Mouse (Mus musculus) liver, embryonic 14.5 days (tissue): ENCODE measurements around the gene Paox. TPM values are rescaled to one million over a fixed set of nuclear protein-coding genes. Genes with fewer than 3 reads are reported as not detected.
A peak's percentile ranks its signal among the peaks of the same experiment; 100 is the strongest.

Experiments
- ATAC-seq: fragments of 200-750 bp; cut with Nextera tagmentation; 2 replicates; pipeline ENCODE4 v1.8.0; 2017; ENCODE audit warnings: moderate number of reproducible peaks, mild to moderate bottlenecking, moderate library complexity; ENCODE audit not compliant: insufficient read depth
- DNase-seq, 3 experiments: peaks; one replicate each; pipeline ENCODE4 v3.0.0-alpha.2; 2012 to 2013; ENCODE audit warnings: low read depth in 3 of 3, low spot score in 3 of 3
- H3K27ac ChIP-seq: fragments of 300-500 bp; sonication (generic); 2 replicates; pipeline ENCODE4 v1.5.1; 2014; ENCODE audit warnings: moderate library complexity, mild to moderate bottlenecking, control low read depth, inconsistent platforms
- H3K27me3 ChIP-seq: fragments of 300-500 bp; sonication (generic); 2 replicates; pipeline ENCODE4 v1.6.1; 2014; ENCODE audit warnings: mild to moderate bottlenecking, low read length, moderate library complexity; ENCODE audit not compliant: control insufficient read depth, insufficient read depth
- H3K36me3 ChIP-seq: fragments of 300-500 bp; sonication (generic); replicated peaks from 2 replicates; pipeline ENCODE4 v1.6.1; 2014; ENCODE audit warnings: low read depth; ENCODE audit not compliant: control insufficient read depth, insufficient read depth
- H3K4me1 ChIP-seq, 2 experiments: fragments of 200-500 bp in 1 of 2; fragments of 300-500 bp in 1 of 2; sonication (generic) in 1 of 2; replicated peaks; 2 replicates each; pipeline ENCODE4 v1.6.1; 2012 to 2014; ENCODE audit warnings: antibody characterized with exemption in 1 of 2, inconsistent platforms in 1 of 2, low read length in 1 of 2; ENCODE audit not compliant: control insufficient read depth in 2 of 2, insufficient read depth in 2 of 2
- H3K4me2 ChIP-seq: fragments of 300-500 bp; sonication (generic); 2 replicates; pipeline ENCODE4 v1.6.1; 2014; ENCODE audit warnings: low read depth, mild to moderate bottlenecking, control low read depth, moderate library complexity
- H3K4me3 ChIP-seq, 2 experiments: fragments of 200-500 bp in 1 of 2; fragments of 300-500 bp in 1 of 2; sonication (generic) in 1 of 2; 2 replicates each; pipeline ENCODE4 v1.5.1; 2012 to 2014; ENCODE audit warnings: low read depth in 2 of 2, low read length in 2 of 2, mild to moderate bottlenecking in 2 of 2, control low read depth in 1 of 2, inconsistent platforms in 1 of 2, moderate library complexity in 1 of 2; ENCODE audit not compliant: insufficient read depth in 1 of 2
- H3K9ac ChIP-seq: fragments of 300-500 bp; sonication (generic); replicated peaks from 2 replicates; pipeline ENCODE4 v1.6.1; 2014; ENCODE audit warnings: mild to moderate bottlenecking, control low read depth, moderate library complexity
- H3K9me3 ChIP-seq: fragments of 300-500 bp; sonication (generic); 2 replicates; pipeline ENCODE4 v1.6.1; 2016; ENCODE audit warnings: low read length, mixed read lengths; ENCODE audit not compliant: control insufficient read depth
- CTCF ChIP-seq: IDR thresholded peaks from 2 replicates; pipeline ENCODE4 v1.5.1; 2016; ENCODE audit warnings: antibody characterized with exemption, low read depth, control low read depth
- EP300 ChIP-seq: IDR thresholded peaks from 2 replicates; pipeline ENCODE4 v1.6.1; 2016; ENCODE audit warnings: antibody characterized with exemption, low read depth
- WGBS: fragments of 180-500 bp; shearing (Covaris S2); extraction: QIAGEN DNeasy Blood & Tissue Kit; methylation state at CpG from one replicate; pipeline ENCODE4 v1.1.7; 2014; ENCODE audit not compliant: insufficient replicate concordance; 5-methylcytosine and 5-hydroxymethylcytosine counted together
- polyA plus RNA-seq, 2 experiments: library from polyadenylated mRNA; depleted of rRNA in 1 of 2; stranded (reverse) in 1 of 2; unstranded in 1 of 2; fragments of >200 nt; fragmentation: Nextera tagmentation in 1 of 2; extraction: Ambion mirVana in 1 of 2; gene quantifications; 2 replicates each; pipeline versions ENCODE4 v1.2.1 to v1.2.3; 2012 to 2014

The Paox gene
- polyA plus RNA-seq, 2 experiments = 4.2 to 10.4 TPM

DNA sequence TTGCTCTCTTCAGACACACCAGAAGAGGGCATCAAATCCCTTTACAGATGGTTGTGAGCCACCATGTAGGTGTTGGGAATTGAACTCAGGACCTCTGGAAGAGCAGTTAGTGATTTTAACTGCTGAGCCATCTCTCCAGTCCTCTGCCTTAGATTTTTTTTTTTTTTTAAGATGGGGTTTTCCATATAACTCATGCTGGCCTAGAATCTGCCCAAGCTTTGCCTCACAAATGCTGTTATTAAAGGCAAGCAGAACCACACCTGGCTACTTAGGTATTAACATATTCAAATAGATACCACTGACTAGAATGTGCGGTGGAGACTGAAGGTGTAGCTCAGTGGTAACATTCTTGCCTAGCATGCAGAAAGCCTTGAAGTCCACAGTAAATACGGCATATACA, 4.9 kb downstream of the Paox start:
- no peak for DNase-seq
- ATAC-seq = no peak
- no peak overlapping the region for H3K4me2 ChIP-seq
- H3K27ac ChIP-seq = no peak overlapping the region
- H3K4me3 ChIP-seq = no peak overlapping the region
- no peaks in the 10 kb centered on the region for H3K36me3 ChIP-seq
- peaks cover 12 to 27% of the 10 kb centered on the region in 2 experiments for H3K4me1 ChIP-seq
- no peak overlapping the region for H3K9ac ChIP-seq
- H3K9me3 ChIP-seq = no peaks in the 10 kb centered on the region
- no peak for TF ChIP-seq EP300
- TF ChIP-seq CTCF = no peak
- 78% methylated on average over 2 of the region's 2 CpGs for WGBS
- H3K27me3 ChIP-seq = no peaks in the 10 kb centered on the region

DNA sequence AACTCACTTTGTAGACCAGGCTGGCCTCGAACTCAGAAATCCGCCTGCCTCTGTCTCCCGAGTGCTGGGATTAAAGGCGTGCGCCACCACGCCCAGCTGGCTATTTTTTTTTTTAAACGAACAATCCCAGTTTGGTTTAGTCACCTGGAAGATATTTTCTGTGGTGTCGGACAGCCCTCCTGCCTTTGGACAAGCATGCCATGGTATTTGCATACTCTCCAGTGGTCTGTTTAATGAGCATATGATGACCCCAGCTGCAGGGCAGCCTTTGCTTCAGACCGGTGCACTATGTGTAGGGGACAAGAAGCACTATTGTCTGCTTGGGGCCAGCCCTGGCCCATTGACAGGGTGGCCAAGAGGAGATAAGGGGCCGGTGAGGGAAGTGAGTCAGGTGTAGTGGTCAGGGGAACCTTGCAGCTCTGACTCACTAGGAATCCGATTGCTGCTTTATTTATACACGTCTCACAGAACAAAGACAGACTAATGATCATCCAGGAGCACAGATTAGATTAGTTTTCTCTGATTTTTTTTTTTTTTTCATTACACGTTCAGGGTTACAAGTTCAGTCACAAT, 5.8 kb downstream of the Paox start:
- no peak for DNase-seq
- no peaks in the 10 kb centered on the region for H3K27me3 ChIP-seq
- no peak for ATAC-seq
- TF ChIP-seq CTCF (no peak), EP300 (no peak)
- WGBS = 50% methylated on average over 13 of the region's 13 CpGs
- no peak overlapping the region for H3K4me2 ChIP-seq
- H3K36me3 ChIP-seq = no peaks in the 10 kb centered on the region
- peaks cover 12 to 25% of the 10 kb centered on the region in 2 experiments for H3K4me1 ChIP-seq
- H3K4me3 ChIP-seq = no peak overlapping the region
- no peak overlapping the region for H3K27ac ChIP-seq
- no peak overlapping the region for H3K9ac ChIP-seq
- no peaks in the 10 kb centered on the region for H3K9me3 ChIP-seq

DNA sequence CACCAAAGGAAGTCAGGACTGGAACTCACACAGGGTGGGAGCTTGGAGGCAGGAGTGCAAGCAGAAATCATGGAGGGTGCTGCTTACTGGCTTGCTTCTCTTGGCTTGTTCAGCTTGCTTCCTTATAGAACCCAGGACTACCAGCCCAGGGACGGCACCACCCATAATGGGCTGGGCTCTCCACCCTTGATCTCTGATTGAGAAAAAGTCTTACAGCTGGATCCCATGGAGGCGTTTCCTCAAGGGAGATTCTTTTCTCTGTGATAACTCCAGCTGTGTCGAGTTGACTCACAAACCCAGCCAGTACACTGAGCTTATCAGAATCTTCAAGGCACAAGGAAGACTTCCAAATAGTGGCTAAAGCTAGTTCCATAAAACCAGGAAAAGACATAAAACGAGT, 7.2 kb downstream of the Paox start:
- H3K9me3 ChIP-seq = no peaks in the 10 kb centered on the region
- H3K4me1 ChIP-seq = peaks cover 5 to 21% of the 10 kb centered on the region in 2 experiments; a peak in 3 of 4 replicates
- DNase-seq (no peak), ATAC-seq (no peak)
- no peak overlapping the region for H3K4me2 ChIP-seq
- no peak overlapping the region for H3K27ac ChIP-seq
- WGBS = 11% methylated on average over 4 of the region's 4 CpGs
- H3K4me3 ChIP-seq = no peak overlapping the region
- H3K9ac ChIP-seq = no peak overlapping the region
- no peaks in the 10 kb centered on the region for H3K27me3 ChIP-seq
- H3K36me3 ChIP-seq = no peaks in the 10 kb centered on the region
- TF ChIP-seq EP300 (no peak), CTCF (no peak)

- no peak overlapping the region for H3K9ac ChIP-seq
- no peaks in the 10 kb centered on the region for H3K27me3 ChIP-seq
- DNase-seq (no peak), ATAC-seq (no peak)
- H3K4me1 ChIP-seq = peaks cover 5 to 21% of the 10 kb centered on the region in 2 experiments; a peak in 3 of 4 replicates
- WGBS = 76% methylated on average over 1 of the region's 1 CpGs
- no peaks in the 10 kb centered on the region for H3K9me3 ChIP-seq
- TF ChIP-seq EP300 = no peak
- TF ChIP-seq CTCF = no peak
- H3K36me3 ChIP-seq = no peaks in the 10 kb centered on the region
- no peak overlapping the region for H3K27ac ChIP-seq
- no peak overlapping the region for H3K4me3 ChIP-seq
- H3K4me2 ChIP-seq = no peak overlapping the region
These were observed 8.8 kb downstream of the Paox start for GRCm38 (mm10) chr7:140124382-140124781.

GRCm38 (mm10) chr7:140125278-140126021, 9.9 kb downstream of the Paox start:
- TF ChIP-seq EP300 = no peak
- WGBS = 1% methylated on average over 40 of the region's 40 CpGs
- DNase-seq = peak; percentile 74 to 82 (median 77)
- Histone ChIP-seq H3K27ac (no peak overlapping the region), H3K9me3 (no peaks in the 10 kb centered on the region), H3K36me3 (no peaks in the 10 kb centered on the region), H3K27me3 (no peaks in the 10 kb centered on the region), H3K4me1 (peaks cover 5 to 21% of the 10 kb centered on the region in 2 experiments; a peak in 3 of 4 replicates), H3K4me3 (peak overlapping the region; percentile 60 to 69), H3K9ac (peak overlapping the region; percentile 63), H3K4me2 (peak overlapping the region; percentile 88)
- ATAC-seq = peak; percentile 99
